Mouse (Mus musculus): ENCODE data around the gene Gm26620. TPM values are rescaled to one million over a fixed set of nuclear protein-coding genes. Genes with fewer than 3 reads are reported as not detected.
A peak's percentile ranks its signal among the peaks of the same experiment; 100 is the strongest.

Gene Gm26620
- polyA plus RNA-seq, 1 experiment = 3.3 TPM

GRCm38 (mm10) chr1:170857369-170857768 lies 27.5 kb upstream of the Gm26620 start:
- H3K4me1 ChIP-seq = peaks cover 92% of the 10 kb centered on the region
- no peak for TF ChIP-seq GATA1 (IDR thresholded peaks at IDR 0.05; ENCODE audit: borderline replicate concordance, low read length)
- no peak for TF ChIP-seq FLI1 (IDR thresholded peaks at IDR 0.05; ENCODE audit: low read length)
- no peaks in the 10 kb centered on the region for H3K27me3 ChIP-seq (replicated peaks)
- peaks cover 49% of the 10 kb centered on the region for H3K36me3 ChIP-seq (replicated peaks; ENCODE audit: low read length)
- peak overlapping the region; percentile 84 for H3K4me3 ChIP-seq (replicated peaks)
- no peaks in the 10 kb centered on the region for H3K9me3 ChIP-seq

- no peak for TF ChIP-seq FLI1 (IDR thresholded peaks at IDR 0.05; ENCODE audit: low read length)
- TF ChIP-seq GATA1 (IDR thresholded peaks at IDR 0.05; ENCODE audit: borderline replicate concordance, low read length) = no peak
- Histone ChIP-seq H3K4me1 (peaks cover 94% of the 10 kb centered on the region), H3K36me3 (replicated peaks; ENCODE audit: low read length) (peaks cover 43% of the 10 kb centered on the region), H3K27me3 (replicated peaks) (no peaks in the 10 kb centered on the region), H3K9me3 (no peaks in the 10 kb centered on the region), H3K4me3 (replicated peaks) (peak overlapping the region; percentile 67)
These were observed 26.0 kb upstream of the Gm26620 start for GRCm38 (mm10) chr1:170858872-170859271.

DNA sequence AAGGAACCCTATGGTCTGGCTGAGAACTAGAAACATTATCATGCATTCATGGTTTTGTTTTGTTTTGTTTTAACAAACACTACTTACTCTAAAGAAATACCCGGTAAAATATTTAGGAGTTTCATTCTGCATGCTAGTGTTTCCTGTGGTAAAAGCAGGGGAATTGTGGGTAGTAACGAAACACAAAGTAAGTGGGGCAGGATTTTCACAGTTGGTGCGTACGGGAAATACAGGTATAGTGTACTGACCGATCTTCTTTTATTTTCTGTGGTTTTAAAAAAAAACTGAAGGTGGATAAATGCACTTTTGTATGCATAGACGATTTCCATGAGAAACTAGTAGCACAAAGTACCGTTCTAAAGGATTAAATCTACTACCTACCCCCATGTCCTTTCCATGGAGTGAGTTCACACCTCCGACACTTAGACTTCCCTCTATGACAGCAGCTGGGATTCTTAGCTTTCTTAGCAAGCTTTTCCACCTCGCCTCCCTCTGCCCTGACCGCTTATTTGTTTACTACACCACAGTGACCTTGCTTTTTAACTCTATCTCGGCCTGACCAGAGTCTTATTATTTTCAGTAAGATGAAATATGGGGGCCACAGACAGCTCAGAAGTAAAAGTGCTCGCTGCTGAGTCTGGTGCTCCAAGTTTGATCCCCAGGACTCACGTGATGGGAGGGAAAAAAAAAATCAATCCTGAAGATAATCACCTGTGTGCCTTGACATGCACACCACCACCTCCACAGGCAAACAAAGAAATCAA lies 23.0 kb upstream of the Gm26620 start:
- TF ChIP-seq GATA1 (IDR thresholded peaks at IDR 0.05; ENCODE audit: borderline replicate concordance, low read length) (no peak), FLI1 (IDR thresholded peaks at IDR 0.05; ENCODE audit: low read length) (no peak)
- H3K36me3 ChIP-seq (replicated peaks; ENCODE audit: low read length) = peaks cover 31% of the 10 kb centered on the region

GRCm38 (mm10) chr1:170862435-170862717 lies 22.5 kb upstream of the Gm26620 start:
- Histone ChIP-seq H3K36me3 (replicated peaks; ENCODE audit: low read length) (peaks cover 31% of the 10 kb centered on the region), H3K9me3 (no peaks in the 10 kb centered on the region), H3K4me3 (replicated peaks) (peak overlapping the region; percentile 89), H3K4me1 (peaks cover 81% of the 10 kb centered on the region), H3K27me3 (replicated peaks) (no peaks in the 10 kb centered on the region)
- TF ChIP-seq GATA1 (IDR thresholded peaks at IDR 0.05; ENCODE audit: borderline replicate concordance, low read length) (no peak), FLI1 (IDR thresholded peaks at IDR 0.05; ENCODE audit: low read length) (no peak)

More for the DNA sequence above, 23.0 kb upstream of the Gm26620 start:
- no peaks in the 10 kb centered on the region for H3K9me3 ChIP-seq
- H3K27me3 ChIP-seq (replicated peaks) = no peaks in the 10 kb centered on the region
- H3K4me3 ChIP-seq (replicated peaks) = peak overlapping the region; percentile 89
- peaks cover 86% of the 10 kb centered on the region for H3K4me1 ChIP-seq

- Histone ChIP-seq H3K4me1 (peaks cover 74% of the 10 kb centered on the region), H3K27me3 (replicated peaks) (no peaks in the 10 kb centered on the region), H3K36me3 (replicated peaks; ENCODE audit: low read length) (peaks cover 31% of the 10 kb centered on the region), H3K9me3 (no peaks in the 10 kb centered on the region), H3K4me3 (replicated peaks) (peak overlapping the region; percentile 89)
- TF ChIP-seq GATA1 (IDR thresholded peaks at IDR 0.05; ENCODE audit: borderline replicate concordance, low read length) (no peak), FLI1 (IDR thresholded peaks at IDR 0.05; ENCODE audit: low read length) (no peak)
These were observed 21.8 kb upstream of the Gm26620 start for GRCm38 (mm10) chr1:170863033-170863432.

GRCm38 (mm10) chr1:170864234-170864633 lies 20.6 kb upstream of the Gm26620 start:
- Histone ChIP-seq H3K4me3 (replicated peaks) (peak overlapping the region; percentile 89), H3K36me3 (replicated peaks; ENCODE audit: low read length) (peaks cover 29% of the 10 kb centered on the region), H3K4me1 (peaks cover 67% of the 10 kb centered on the region)

DNA sequence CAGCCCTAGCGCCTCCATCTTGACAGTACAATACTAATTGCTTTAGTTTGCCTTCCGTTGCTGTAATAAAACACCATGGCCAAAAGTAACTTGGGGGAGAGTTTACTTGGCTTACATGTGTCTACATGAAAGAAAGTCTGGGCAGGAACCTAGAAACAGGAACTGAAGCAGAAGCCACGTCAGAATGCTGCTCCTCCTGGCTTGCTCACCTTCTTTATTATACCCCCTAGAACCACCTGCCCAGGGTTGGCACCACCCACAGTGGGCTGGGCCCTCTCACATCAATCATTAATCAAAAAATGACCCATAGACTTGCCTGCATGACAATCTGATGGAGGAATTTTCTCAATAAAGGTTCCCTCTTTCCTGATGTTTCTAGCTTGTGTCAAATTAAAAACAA lies 20.1 kb upstream of the Gm26620 start:
- no peak for TF ChIP-seq FLI1 (IDR thresholded peaks at IDR 0.05; ENCODE audit: low read length)
- no peak for TF ChIP-seq GATA1 (IDR thresholded peaks at IDR 0.05; ENCODE audit: borderline replicate concordance, low read length)
- Histone ChIP-seq H3K4me1 (peaks cover 65% of the 10 kb centered on the region), H3K4me3 (replicated peaks) (peak overlapping the region; percentile 95), H3K27me3 (replicated peaks) (no peaks in the 10 kb centered on the region), H3K36me3 (replicated peaks; ENCODE audit: low read length) (peaks cover 24% of the 10 kb centered on the region), H3K9me3 (no peaks in the 10 kb centered on the region)

More at GRCm38 (mm10) chr1:170864234-170864633, 20.6 kb upstream of the Gm26620 start:
- Histone ChIP-seq H3K9me3 (no peaks in the 10 kb centered on the region), H3K27me3 (replicated peaks) (no peaks in the 10 kb centered on the region)
- TF ChIP-seq FLI1 (IDR thresholded peaks at IDR 0.05; ENCODE audit: low read length) (no peak), GATA1 (IDR thresholded peaks at IDR 0.05; ENCODE audit: borderline replicate concordance, low read length) (no peak)

GRCm38 (mm10) chr1:170865406-170865805 lies 19.5 kb upstream of the Gm26620 start:
- peaks cover 27% of the 10 kb centered on the region for H3K36me3 ChIP-seq (replicated peaks; ENCODE audit: low read length)
- H3K9me3 ChIP-seq = no peaks in the 10 kb centered on the region
- peak overlapping the region; percentile 95 for H3K4me3 ChIP-seq (replicated peaks)
- H3K4me1 ChIP-seq = peaks cover 61% of the 10 kb centered on the region
- no peaks in the 10 kb centered on the region for H3K27me3 ChIP-seq (replicated peaks)
- TF ChIP-seq GATA1 (IDR thresholded peaks at IDR 0.05; ENCODE audit: borderline replicate concordance, low read length) = no peak
- TF ChIP-seq FLI1 (IDR thresholded peaks at IDR 0.05; ENCODE audit: low read length) = no peak

DNA sequence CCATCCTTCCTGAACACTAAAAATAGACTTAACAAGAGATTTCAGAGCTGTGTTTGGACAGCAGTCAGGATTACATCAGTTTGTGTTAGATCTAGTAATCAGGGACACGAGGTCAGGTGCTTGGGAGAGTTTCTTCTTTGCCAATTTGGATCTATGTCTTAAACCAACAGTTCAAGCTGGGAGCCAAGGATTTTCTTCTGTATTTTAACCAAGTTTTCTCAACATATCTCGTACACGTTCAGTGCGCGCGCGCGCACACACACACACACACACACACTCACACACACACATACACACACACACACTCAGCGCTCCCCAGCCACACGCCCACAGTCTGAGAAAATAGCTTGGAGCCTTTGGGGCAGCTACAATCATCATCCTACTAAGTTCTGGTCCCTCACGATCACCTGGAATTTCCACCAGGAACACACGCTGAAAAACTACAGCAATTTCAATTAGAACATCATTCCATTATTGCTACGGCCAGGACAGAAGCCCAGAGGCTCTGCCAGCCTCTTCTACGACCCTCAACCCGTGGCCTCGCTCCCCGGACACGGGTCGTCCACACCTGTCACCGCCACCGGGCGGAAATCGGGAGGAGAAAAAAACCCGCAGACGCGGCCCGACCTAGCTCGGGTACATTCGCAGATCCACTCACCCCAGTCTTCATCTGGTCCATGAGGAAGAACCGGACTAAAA lies 17.7 kb upstream of the Gm26620 start:
- peak overlapping the region; percentile 95 for H3K4me3 ChIP-seq (replicated peaks)
- TF ChIP-seq FLI1 (IDR thresholded peaks at IDR 0.05; ENCODE audit: low read length) (no peak), GATA1 (IDR thresholded peaks at IDR 0.05; ENCODE audit: borderline replicate concordance, low read length) (no peak)
- no peaks in the 10 kb centered on the region for H3K9me3 ChIP-seq
- peaks cover 22% of the 10 kb centered on the region for H3K36me3 ChIP-seq (replicated peaks; ENCODE audit: low read length)
- peaks cover 47% of the 10 kb centered on the region for H3K4me1 ChIP-seq
- H3K27me3 ChIP-seq (replicated peaks) = no peaks in the 10 kb centered on the region

GRCm38 (mm10) chr1:170867691-170868105 lies 17.2 kb upstream of the Gm26620 start, which contains the start of gene Atf6:
TSS of gene Atf6 (minus strand) at chr1:170867771.
- Histone ChIP-seq H3K27me3 (replicated peaks) (no peaks in the 10 kb centered on the region), H3K9me3 (no peaks in the 10 kb centered on the region), H3K4me3 (replicated peaks) (peak within 1 kb of the TSS; percentile 95), H3K4me1 (peaks cover 42% of the 10 kb centered on the region), H3K36me3 (replicated peaks; ENCODE audit: low read length) (peaks cover 22% of the 10 kb centered on the region)
- TF ChIP-seq GATA1 (IDR thresholded peaks at IDR 0.05; ENCODE audit: borderline replicate concordance, low read length) (no peak), FLI1 (IDR thresholded peaks at IDR 0.05; ENCODE audit: low read length) (no peak)

Data from megakaryocyte, embryonic 14.5 days (primary cell).